Mouse (Mus musculus): ENCODE measurements around the gene Osbpl7.

GRCm38 (mm10) chr11:97052219-97052646 is 1.8 kb downstream of the Osbpl7 start:
- TF ChIP-seq IRF4 (IDR thresholded peaks at IDR 0.05; ENCODE audit: low read depth, low read length): no peak
- no peak for TF ChIP-seq CTCF (conservative IDR thresholded peaks at IDR 0.05 in 1 of 2, IDR thresholded peaks at IDR 0.05 in 1 of 2; ENCODE audit: low read depth in 2 of 2, low read length in 2 of 2)
- TF ChIP-seq MXI1 (IDR thresholded peaks at IDR 0.05; ENCODE audit: low read depth, low read length): peak; percentile 78
- no peak for TF ChIP-seq GABPA (IDR thresholded peaks at IDR 0.05; ENCODE audit: insufficient replicate concordance, low read depth, low read length)
- TF ChIP-seq POLR2A (IDR thresholded peaks at IDR 0.05; ENCODE audit: low read depth, low read length): peak; percentile 56; the same call in 1 of the 2 replicates
- TF ChIP-seq UBTF (IDR thresholded peaks at IDR 0.05; ENCODE audit: low read depth, low read length): no peak
- TF ChIP-seq ZNF384 (IDR thresholded peaks at IDR 0.05; ENCODE audit: low read depth, low read length): no peak
- TF ChIP-seq E2F4 (IDR thresholded peaks at IDR 0.05; ENCODE audit: insufficient replicate concordance, low read depth, low read length): no peak
- TF ChIP-seq SIN3A (IDR thresholded peaks at IDR 0.05; ENCODE audit: low read length): peak; percentile 70; the same call in 1 of the 2 replicates
- TF ChIP-seq NRF1 (IDR thresholded peaks at IDR 0.05; ENCODE audit: low read depth, low read length): no peak
- TF ChIP-seq SMC3 (IDR thresholded peaks at IDR 0.05; ENCODE audit: low read depth, low read length): no peak
- no peak for TF ChIP-seq PAX5 (IDR thresholded peaks at IDR 0.05; ENCODE audit: low read length)
- TF ChIP-seq CHD2 (IDR thresholded peaks at IDR 0.05; ENCODE audit: low read length): no peak

Measured in CH12.LX (cell line).